Mouse (Mus musculus): Measurements from ENCODE around the gene Sys1.

The Sys1 gene

GRCm38 (mm10) chr2:164453887-164454500 lies 2.8 kb upstream of the Sys1 start:
- DNase-seq = no peak

- DNase-seq = peak; percentile 95
These were observed 1.9 kb upstream of the Sys1 start for GRCm38 (mm10) chr2:164454846-164455245.

GRCm38 (mm10) chr2:164455421-164456190 lies 1.2 kb upstream of the Sys1 start:
- DNase-seq = peak; percentile 58

GRCm38 (mm10) chr2:164456413-164456812 lies 351 bp upstream of the Sys1 start:
- DNase-seq = no peak

GRCm38 (mm10) chr2:164457942-164458341 lies 1.2 kb downstream of the Sys1 start:
- DNase-seq = peak; percentile 93

GRCm38 (mm10) chr2:164458535-164458934 lies 1.8 kb downstream of the Sys1 start:
- DNase-seq = peak; percentile 64

GRCm38 (mm10) chr2:164460745-164461551 lies 4.2 kb downstream of the Sys1 start, which contains the start of gene Gm20458:
Gene Gm20458 (plus strand): TSS chr2:164460967.
- DNase-seq = peak; percentile 98

- DNase-seq = no peak
These were observed 8.4 kb downstream of the Sys1 start for GRCm38 (mm10) chr2:164465161-164465560.

GRCm38 (mm10) chr2:164466787-164467186 lies 10.0 kb downstream of the Sys1 start:
- DNase-seq = no peak

GRCm38 (mm10) chr2:164470254-164470653 lies 13.5 kb downstream of the Sys1 start:
- peak; percentile 89 for DNase-seq

GRCm38 (mm10) chr2:164473624-164474023 lies 16.9 kb downstream of the Sys1 start, which contains the start of gene Trp53tg5:
Gene Trp53tg5 (minus strand): TSS chr2:164473724.
- DNase-seq = no peak

GRCm38 (mm10) chr2:164485681-164486257 lies 29.0 kb downstream of the Sys1 start, which contains the start of gene Dbndd2:
Gene Dbndd2 (plus strand): TSS chr2:164486106.
- peak; percentile 66 for DNase-seq

GRCm38 (mm10) chr2:164486258-164487114 lies 29.7 kb downstream of the Sys1 start:
- peak; percentile 70 for DNase-seq

GRCm38 (mm10) chr2:164487115-164487527 lies 30.4 kb downstream of the Sys1 start:
- DNase-seq = no peak

GRCm38 (mm10) chr2:164487812-164488211 lies 31.0 kb downstream of the Sys1 start:
- no peak for DNase-seq

GRCm38 (mm10) chr2:164494126-164494525 lies 37.4 kb downstream of the Sys1 start:
- no peak for DNase-seq

GRCm38 (mm10) chr2:164496331-164496730 lies 39.6 kb downstream of the Sys1 start:
- no peak for DNase-seq

GRCm38 (mm10) chr2:164496847-164497690 lies 40.3 kb downstream of the Sys1 start, which contains the start of gene Pigt:
Gene Pigt (plus strand): TSS chr2:164497520.
- DNase-seq = peak; percentile 90

- DNase-seq = no peak
These were observed 41.0 kb downstream of the Sys1 start for GRCm38 (mm10) chr2:164497691-164498268.

- no peak for DNase-seq
These were observed 42.6 kb downstream of the Sys1 start for GRCm38 (mm10) chr2:164499317-164499716.

All from lung, postnatal 36 days (tissue).